Mouse (Mus musculus) megakaryocyte, embryonic 14.5 days (primary cell): ENCODE measurements around the gene Pkd1l2.

Source experiments
- FLI1 ChIP-seq: IDR thresholded peaks from 2 replicates; pipeline ENCODE4 v1.6.1; 2012; ENCODE audit warnings: low read length, inconsistent platforms, mixed read lengths
- GATA1 ChIP-seq: IDR thresholded peaks from 3 replicates; pipeline ENCODE4 v1.6.1; 2012; ENCODE audit warnings: mixed read lengths, low read length, inconsistent platforms, borderline replicate concordance

DNA sequence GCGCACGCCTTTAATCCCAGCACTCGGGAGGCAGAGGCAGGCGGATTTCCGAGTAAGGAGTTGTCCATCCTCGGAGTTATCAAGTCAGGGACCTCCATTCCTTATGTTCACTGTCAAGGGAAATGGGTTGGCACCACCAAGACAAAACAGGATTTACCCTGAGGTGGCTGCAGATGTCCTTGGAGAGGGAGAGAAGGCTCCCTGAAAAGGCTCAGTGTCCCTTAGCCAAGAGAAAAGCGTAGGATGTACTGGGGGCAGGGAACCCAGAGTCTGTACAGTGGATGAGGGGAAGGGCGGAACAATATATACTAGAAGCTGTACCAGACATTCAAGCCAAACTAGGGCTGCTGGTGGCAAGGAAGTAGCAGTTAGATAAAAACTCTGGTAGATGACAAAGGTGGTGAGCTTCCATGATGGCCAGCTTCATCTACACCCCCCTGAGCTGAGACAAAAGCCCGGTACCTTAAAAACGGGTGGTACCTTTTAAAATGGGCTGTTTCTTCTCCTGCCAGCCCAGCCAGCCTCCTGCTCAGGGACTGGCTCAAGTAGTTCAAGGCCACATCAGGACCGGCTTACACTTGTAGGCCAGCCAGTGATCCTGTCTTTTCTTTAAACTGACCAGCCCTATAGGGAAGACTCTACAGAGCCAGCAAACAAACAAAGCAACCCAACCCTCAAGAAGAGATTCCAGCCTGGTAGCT is 88.1 kb downstream of the Pkd1l2 start:
- TF ChIP-seq GATA1 (no peak), FLI1 (no peak)
